In genomic region chr7:84038642-84039041, GRCm38 (mm10) we compare ENCODE assay signal across 12 mouse cellular contexts. TPM values are rescaled to one million over a fixed set of nuclear protein-coding genes. Genes with fewer than 3 reads are reported as not detected.
"Had no signal": no experiment of that assay in that cellular context is flagged by ENCODE, and none has a peak within 500 bp of the region (broad histone marks: within the 10 kb centered on the region; RNA-seq: fewer than 3 reads in every experiment).

No protein-coding gene starts in this region.

- DNase-seq: kidney, adult 11 months; kidney, adult 8-10 months; kidney, postnatal 14 days; kidney, postnatal 4 days; left cerebral cortex, postnatal 4 days; liver, postnatal 0 days; lung, embryonic 14.5 days; right cerebral cortex, adult 18-20 months; right cerebral cortex, postnatal 14 days; spleen, adult 18-20 months; thymus, adult 18-20 months; thymus, postnatal 36 days had no signal

RNA-seq across cellular contexts. Expression of gene Cemip, which starts 47.7 kb away (rescaled TPM):
- polyA plus RNA-seq: liver, postnatal 0 days had no signal
